Mouse (Mus musculus): ENCODE measurements around the gene Odf2.

DNA sequence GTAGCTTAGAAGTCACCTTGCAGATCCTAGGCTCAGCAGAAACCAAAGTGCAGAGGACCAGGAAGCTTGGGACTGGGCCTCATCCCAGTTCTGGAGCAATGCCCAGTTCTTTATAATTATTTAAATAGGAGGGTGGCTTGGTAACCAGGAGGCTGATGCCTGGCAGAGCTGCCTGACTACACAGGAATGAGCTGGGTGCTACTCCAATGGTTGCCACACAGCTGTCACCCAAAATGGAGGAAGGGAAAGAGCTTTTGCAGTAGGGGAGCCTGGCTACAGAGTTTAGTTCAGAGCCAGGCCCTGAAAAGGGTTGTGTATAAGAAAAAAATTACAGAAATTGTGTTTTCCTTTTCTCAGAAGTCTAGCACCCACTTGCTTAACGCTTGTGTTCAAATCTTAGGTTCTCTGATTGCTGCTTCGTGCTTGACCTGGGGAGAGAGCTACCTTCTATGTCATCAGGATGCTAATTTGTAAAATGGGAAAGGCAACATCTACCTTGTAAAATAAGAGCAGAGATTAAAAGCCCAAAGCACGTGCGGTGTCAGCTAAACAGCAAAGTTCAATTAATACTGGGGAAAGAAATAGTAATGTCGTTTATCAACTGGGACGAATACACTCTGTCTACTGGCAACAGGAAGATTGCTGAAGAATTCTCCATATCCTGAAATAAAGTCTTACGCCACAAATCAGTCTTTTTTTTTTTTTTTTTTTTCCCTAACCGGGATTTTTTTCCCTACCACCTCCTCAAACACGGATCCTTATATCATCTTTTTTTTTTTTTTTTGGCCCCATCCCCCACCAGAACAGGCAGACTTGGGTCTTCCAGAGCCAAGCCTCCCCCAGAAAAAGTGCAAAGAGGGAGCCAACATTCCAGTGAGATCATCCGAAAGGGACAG lies 75.6 kb downstream of the Odf2 start:
- no peak for TF ChIP-seq CTCF (IDR thresholded peaks at IDR 0.05; ENCODE audit: control insufficient read depth, insufficient read depth, insufficient replicate concordance, low read depth, low read length)
- no peak for TF ChIP-seq POLR2A (IDR thresholded peaks at IDR 0.05; ENCODE audit: control insufficient read depth, low read depth, low read length)
